Mouse (Mus musculus) cerebellum, postnatal 36 days (tissue): ENCODE measurements around the gene Gpcpd1.
A peak's percentile ranks its signal among the peaks of the same experiment; 100 is the strongest.
"Not testable (repeated sequence)": the region's sequence is repeated elsewhere in the genome, so short reads cannot be mapped to it uniquely, and the experiment has no call there.

Experiments
- DNase-seq, 2 experiments: peaks; one replicate each; pipeline ENCODE4 v3.0.0; 2021 to 2022; ENCODE audit warnings: mixed read lengths in 2 of 2

Gpcpd1 gene

GRCm38 (mm10) chr2:132587240-132587779 lies at the start of gene Gpcpd1:
Gene Gpcpd1, minus strand, starts transcription at chr2:132587729.
- no peak for DNase-seq

DNA sequence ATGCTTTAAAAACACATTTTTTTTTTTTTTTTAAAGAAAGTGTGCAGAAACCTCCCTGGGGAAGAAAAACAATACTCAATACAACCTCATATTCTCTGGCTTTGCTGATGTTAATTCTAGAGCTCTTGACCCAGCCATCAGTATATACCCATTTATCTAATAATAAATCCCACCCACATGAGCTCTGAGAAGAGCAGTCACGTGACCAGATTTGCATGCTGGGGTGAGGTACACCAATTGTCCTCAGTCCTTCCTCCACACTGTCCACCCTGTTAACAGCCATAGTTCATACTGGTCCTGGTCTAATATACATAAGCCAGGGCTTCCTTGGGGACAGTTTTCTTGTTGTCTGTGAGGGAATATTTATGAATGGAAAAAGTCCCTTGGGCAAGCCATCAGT lies 49.0 kb upstream of the Gpcpd1 start:
- no peak for DNase-seq

DNA sequence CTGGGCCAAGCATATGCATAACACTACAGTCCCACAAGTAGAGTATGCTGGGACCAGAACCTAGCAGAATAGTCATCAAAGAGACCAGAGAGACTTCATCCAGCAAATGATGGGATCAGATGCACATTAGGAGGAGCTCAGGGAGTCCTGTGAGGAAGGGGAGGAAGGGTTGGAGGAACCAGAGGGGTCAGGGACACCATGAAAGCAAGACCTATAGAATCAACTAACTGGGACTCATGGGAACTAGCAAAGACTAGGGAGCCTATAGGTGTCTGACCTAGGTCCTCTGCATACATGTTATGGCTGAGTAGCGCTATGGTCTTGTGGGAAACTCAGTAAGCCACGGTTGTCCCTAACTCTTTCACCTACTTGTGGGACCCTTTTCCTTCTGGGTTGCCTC lies 41.1 kb upstream of the Gpcpd1 start:
- DNase-seq = no peak

DNA sequence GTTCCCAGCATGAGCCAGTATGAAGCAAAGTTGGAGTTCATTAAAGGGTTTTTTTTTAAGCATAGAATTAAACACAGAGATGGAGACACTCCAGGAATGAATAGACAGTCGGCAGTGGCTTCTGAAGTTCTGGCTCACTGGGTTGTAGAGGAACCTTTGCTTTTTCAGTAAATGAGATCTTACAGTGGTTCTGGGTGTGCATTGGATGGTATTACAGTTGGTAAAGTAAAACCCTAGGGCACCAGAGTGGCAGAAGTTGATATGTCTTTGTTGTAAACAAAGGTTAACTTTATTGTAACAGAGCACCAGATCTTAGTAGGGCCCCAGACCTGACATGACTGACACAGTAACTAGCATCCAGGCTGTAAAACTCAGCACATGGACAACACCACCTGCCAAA lies 35.6 kb upstream of the Gpcpd1 start:
- no peak for DNase-seq

- DNase-seq = no peak
Observed at GRCm38 (mm10) chr2:132617693-132618092, 30.2 kb upstream of the Gpcpd1 start.

GRCm38 (mm10) chr2:132613581-132614188 lies 26.2 kb upstream of the Gpcpd1 start:
- no peak for DNase-seq

DNA sequence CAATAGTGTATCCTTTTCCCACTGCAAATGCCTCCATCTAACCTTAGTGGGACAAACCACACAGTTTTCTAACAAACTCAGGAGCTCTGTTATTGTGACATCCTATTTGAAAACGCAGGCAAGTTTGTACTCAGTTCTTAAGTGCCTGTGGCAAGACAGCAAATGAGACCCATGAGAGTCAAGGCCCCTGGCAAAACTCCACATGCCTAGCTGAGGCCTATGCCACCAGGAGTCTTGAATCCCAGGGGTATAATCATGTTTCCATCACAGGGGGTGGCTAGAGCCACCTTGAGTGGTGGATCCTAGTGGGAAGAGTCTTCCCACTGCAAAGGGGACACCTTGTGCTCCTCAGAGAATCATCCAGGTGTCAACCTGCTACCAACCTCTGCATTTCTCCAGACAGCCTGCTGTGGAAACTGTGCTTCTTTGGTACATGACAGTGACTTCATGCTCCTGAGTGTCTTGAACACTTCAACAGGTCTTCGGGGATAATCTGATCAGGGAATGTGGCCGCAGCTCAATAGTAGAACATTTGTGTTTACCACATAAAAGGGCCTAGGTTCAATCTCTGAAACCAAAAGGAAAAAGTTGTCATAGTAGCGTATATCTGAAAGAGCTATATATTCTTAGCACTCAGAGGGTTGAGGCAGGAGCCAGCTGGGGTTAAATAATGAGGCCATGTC lies 24.2 kb upstream of the Gpcpd1 start:
- no peak for DNase-seq

GRCm38 (mm10) chr2:132607141-132608093 lies 19.9 kb upstream of the Gpcpd1 start:
- no peak for DNase-seq

GRCm38 (mm10) chr2:132605795-132606563 lies 18.4 kb upstream of the Gpcpd1 start:
- no peak for DNase-seq

GRCm38 (mm10) chr2:132604922-132605321 lies 17.4 kb upstream of the Gpcpd1 start:
- DNase-seq = no peak

GRCm38 (mm10) chr2:132603706-132604105 lies 16.2 kb upstream of the Gpcpd1 start:
- DNase-seq = no peak

DNA sequence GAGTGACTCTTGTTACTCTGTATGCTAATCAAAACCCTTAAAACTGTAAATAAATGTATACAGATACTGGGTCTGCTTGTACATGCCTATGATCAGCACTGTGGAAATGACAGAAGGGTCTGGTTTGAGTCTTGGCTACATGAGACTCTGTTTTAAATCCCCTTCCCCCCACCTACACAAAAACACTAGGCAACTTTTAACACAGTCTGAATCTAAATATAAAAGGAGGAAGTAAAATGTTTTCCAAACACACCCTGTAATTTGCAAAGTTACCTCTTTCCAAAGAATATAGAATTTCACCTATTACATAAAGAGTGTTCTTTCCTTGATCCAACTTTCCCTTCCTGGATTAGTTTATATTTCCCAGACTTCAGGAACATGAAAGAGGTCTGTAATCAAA lies 14.2 kb upstream of the Gpcpd1 start:
- DNase-seq = no peak

- no peak for DNase-seq
Observed at GRCm38 (mm10) chr2:132600081-132600480, 12.6 kb upstream of the Gpcpd1 start.

DNA sequence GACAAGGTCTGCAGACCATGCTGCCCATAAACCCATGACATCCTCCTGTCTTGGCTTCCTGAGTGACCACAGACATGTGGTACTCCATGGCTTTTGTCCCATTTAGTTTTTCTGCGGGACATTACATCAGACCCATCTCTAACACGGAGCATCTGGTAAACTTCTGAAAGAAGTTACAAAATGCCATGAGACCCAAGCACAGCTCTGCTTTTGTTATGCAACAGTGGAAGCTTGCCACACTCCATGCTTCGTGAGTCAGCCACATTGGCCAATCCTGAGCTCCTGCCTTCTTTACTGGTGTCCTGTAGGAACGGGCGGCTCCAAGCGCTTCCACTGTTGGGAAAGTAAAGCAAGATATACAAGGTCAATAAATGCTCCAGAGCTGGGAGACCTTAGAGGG lies 11.6 kb upstream of the Gpcpd1 start:
- DNase-seq = no peak

DNA sequence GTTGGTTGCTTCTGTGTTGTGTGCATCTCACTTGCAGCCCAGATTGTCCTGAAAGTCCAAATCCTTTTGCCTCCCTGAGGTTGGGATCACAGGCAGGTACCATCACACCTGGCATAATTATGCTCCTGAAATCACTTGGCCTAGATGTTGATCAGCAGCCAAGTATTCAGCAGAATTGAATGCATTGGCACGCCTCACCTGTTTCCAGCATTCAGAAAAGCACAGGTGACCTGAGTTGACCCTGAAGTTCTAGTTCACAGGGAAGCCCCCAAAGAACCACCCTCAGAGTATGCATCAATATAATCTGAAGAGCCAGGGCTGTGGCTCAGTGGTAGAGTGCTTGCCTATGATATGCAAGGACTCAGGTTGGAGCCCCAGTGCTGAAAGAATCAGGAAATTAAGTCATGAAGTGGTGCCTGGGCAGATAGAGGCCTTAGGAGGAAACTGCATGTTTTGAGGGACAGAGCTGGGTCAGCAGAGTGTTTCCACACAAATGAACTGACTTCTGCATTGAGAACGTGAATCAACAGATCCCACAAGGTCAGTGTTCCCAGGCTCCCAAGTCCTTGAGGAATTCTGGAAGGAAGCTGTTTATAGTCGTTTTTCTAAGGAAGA lies 10.4 kb upstream of the Gpcpd1 start:
- DNase-seq = no peak

DNA sequence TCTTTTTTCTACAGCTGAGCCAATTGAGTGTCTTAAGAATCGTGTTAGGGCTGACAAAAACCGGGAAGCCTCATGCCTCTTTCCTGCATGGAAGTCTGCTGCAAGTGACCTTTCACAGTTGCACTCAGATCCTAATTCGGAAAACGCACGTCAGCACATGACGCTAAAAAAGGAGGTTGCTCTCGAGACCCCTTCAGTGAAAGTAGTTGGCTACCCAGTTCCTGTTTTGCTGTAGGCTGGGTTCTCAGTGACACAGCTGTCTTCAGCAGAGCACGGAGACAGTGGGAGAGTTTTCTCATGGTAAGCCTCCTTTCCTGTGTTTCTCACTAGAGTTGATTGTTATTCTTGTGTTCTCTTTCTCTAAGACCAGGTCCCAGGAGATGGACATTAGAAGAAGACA lies 9.7 kb upstream of the Gpcpd1 start:
- DNase-seq = no peak

- peak; percentile 9 to 14 for DNase-seq
Observed at GRCm38 (mm10) chr2:132595601-132596235, 8.2 kb upstream of the Gpcpd1 start.

DNA sequence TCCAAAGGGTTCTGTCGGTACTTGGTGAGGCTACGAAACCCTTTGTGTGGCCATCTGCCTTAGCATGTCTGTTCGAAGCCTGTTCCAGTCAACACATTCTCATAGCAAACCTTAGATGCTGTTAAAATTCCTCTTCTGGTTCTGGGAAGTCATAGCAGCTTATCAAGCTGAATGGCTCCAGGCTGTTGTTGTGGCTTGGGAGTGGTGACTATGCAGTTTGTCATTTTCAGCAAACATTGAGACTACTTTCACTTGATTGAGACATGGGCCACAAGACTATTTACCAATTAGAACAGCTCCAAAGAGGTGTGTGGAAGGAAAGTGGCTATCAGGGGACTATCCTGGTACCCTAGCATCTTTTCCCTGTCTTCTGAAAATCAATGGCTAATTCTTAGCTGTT lies 4.6 kb upstream of the Gpcpd1 start:
- DNase-seq = no peak

- DNase-seq = not testable (repeated sequence)
Observed at GRCm38 (mm10) chr2:132591579-132591978, 4.0 kb upstream of the Gpcpd1 start.

DNA sequence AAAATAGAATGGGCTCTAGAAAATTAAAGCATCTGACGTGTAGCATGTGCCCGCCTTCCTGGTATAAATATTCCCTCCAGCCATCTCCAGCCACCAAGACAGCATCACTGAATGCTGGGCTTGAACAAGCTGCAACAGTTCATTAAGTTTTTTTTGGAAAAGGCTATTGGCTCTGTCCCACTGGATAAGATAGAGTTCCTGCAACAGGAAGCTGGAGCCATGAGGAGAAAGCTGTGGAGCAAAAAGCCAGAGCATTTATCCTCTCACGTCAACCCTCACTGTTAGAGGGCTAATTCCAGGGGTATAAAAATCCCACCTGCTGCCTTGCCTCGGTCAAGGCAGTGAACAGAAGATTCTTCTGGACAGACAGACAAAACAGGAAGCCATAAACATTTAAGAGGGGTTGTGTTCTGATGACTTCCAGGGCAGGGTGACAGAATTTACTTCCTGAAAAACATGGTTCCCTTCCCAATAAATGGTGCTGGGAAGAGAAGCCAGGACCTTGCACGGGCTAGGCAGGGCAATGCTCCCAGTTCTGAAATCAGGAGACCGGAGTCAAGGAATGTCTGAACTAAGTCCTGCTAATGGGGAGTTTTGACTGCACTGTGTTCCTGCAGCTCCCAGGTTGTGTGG lies 2.5 kb upstream of the Gpcpd1 start:
- no peak for DNase-seq

GRCm38 (mm10) chr2:132586006-132586405 lies 1.5 kb downstream of the Gpcpd1 start:
- DNase-seq = no peak
